Mouse (Mus musculus) heart, postnatal 0 days (tissue): Measurements from ENCODE around the gene Tbc1d1.

Source experiments
- CTCF ChIP-seq: IDR thresholded peaks from 2 replicates; pipeline ENCODE4 v1.5.1; 2016; ENCODE audit warnings: antibody characterized with exemption, control low read depth, low read depth
- EP300 ChIP-seq: IDR thresholded peaks from 2 replicates; pipeline ENCODE4 v1.6.1; 2016; ENCODE audit warnings: antibody characterized with exemption, low read depth

DNA sequence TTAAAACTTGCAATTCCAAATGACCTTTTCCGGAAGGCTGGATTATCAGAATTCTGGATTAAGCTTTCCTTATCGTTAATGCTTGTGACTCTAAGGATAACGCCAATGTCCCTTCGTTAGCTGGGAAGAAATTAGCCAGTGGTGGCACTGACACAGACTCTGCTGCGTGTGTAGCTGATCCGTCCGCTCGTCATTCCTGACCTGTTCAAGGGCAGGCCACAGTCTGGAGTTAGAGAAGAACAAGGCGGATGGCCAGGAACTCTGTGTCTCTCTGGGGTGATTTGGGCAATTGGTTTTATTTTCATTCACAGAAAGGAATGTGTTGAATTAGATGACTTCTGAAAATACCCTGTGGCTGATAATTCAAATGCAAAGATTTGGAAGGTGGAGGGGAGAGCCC, 118.2 kb downstream of the Tbc1d1 start:
- TF ChIP-seq CTCF, result no peak
- TF ChIP-seq EP300, result no peak
